Mouse (Mus musculus): Measurements from ENCODE around the gene Fgfr2.

- TF ChIP-seq CTCF (IDR thresholded peaks at IDR 0.05; ENCODE audit: insufficient read depth, low read length) = no peak
- no peak for TF ChIP-seq POLR2A (IDR thresholded peaks at IDR 0.05; ENCODE audit: borderline replicate concordance, extremely low read depth, low read depth, low read length)
Measured at GRCm38 (mm10) chr7:131958705-131959104, 1164.4 kb downstream of the Fgfr2 start.
